Mouse (Mus musculus): ENCODE measurements around the gene 2010300C02Rik. TPM values are rescaled to one million over a fixed set of nuclear protein-coding genes. Genes with fewer than 3 reads are reported as not detected.

2010300C02Rik gene
- polyA plus RNA-seq, 1 experiment from 2014 or later, result 7.2 TPM

DNA sequence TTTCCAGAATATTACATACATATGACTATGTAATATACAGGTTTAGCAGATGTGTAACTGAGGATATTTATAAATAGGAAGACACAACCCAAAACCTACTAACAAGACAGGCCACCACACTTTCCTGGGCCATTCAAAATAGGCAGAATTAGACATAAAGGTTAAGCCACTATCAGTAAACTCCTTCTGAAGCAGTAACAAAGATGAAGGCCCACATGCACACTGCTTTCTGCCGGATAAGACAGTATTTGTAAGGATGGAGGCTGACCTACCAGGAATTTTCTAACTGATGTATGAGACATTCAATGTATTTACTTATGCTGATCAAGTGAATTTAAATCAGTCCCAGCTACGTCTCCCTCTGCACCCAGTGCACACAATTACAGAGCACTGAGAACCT is 55.4 kb downstream of the 2010300C02Rik start:
- Histone ChIP-seq H3K27me3 (replicated peaks; ENCODE audit: control insufficient read depth, insufficient read depth, low read length) (no peaks in the 10 kb centered on the region), H3K9me3 (ENCODE audit: control insufficient read depth) (no peaks in the 10 kb centered on the region), H3K9ac (ENCODE audit: low read depth, low read length) (no peak overlapping the region), H3K4me1 (replicated peaks; ENCODE audit: control insufficient read depth, insufficient read depth, low read length) (no peaks in the 10 kb centered on the region; the same call in 1 of the 2 replicates), H3K4me3 (ENCODE audit: low read depth, low read length) (peak overlapping the region; percentile 42), H3K4me2 (replicated peaks; ENCODE audit: low read depth) (peak overlapping the region; percentile 73), H3K36me3 (ENCODE audit: control insufficient read depth, insufficient read depth) (no peaks in the 10 kb centered on the region), H3K27ac (ENCODE audit: low read depth, low read length) (0 out of 2 replicates have a peak overlapping the region, but pooled peaks have one; percentile 28)
- 47% methylated on average over 2 of the region's 2 CpGs for whole genome bisulfite sequencing
- TF ChIP-seq CTCF (IDR thresholded peaks at IDR 0.05; ENCODE audit: low read depth), result no peak
- ATAC-seq, result no peak

DNA sequence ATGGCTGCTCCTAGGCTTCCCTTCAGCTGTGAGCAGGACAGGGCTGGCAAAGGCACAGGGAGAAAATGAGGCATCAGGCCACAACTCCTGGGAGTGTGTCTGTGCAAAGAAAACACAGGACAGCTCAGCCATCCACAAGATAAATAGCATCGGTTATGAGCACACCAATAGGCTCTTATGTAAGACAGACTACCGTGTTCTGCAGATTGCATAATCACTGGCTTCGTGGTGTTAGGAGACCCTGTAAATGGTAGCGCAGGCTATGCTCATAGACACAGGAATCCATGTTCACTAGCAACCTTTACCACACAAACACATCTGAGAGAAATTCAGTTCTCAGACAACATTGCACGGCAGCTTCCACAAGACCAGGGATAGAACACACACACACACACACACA is 56.3 kb downstream of the 2010300C02Rik start:
- TF ChIP-seq CTCF (IDR thresholded peaks at IDR 0.05; ENCODE audit: low read depth), result no peak
- Histone ChIP-seq H3K36me3 (ENCODE audit: control insufficient read depth, insufficient read depth) (no peaks in the 10 kb centered on the region), H3K4me3 (ENCODE audit: low read depth, low read length) (no peak overlapping the region), H3K4me1 (replicated peaks; ENCODE audit: control insufficient read depth, insufficient read depth, low read length) (no peaks in the 10 kb centered on the region; the same call in 1 of the 2 replicates), H3K9ac (ENCODE audit: low read depth, low read length) (no peak overlapping the region), H3K27ac (ENCODE audit: low read depth, low read length) (no peak overlapping the region), H3K4me2 (replicated peaks; ENCODE audit: low read depth) (peak overlapping the region; percentile 73), H3K9me3 (ENCODE audit: control insufficient read depth) (no peaks in the 10 kb centered on the region), H3K27me3 (replicated peaks; ENCODE audit: control insufficient read depth, insufficient read depth, low read length) (no peaks in the 10 kb centered on the region)
- no peak for ATAC-seq
- 50% methylated on average over 5 of the region's 5 CpGs for WGBS

DNA sequence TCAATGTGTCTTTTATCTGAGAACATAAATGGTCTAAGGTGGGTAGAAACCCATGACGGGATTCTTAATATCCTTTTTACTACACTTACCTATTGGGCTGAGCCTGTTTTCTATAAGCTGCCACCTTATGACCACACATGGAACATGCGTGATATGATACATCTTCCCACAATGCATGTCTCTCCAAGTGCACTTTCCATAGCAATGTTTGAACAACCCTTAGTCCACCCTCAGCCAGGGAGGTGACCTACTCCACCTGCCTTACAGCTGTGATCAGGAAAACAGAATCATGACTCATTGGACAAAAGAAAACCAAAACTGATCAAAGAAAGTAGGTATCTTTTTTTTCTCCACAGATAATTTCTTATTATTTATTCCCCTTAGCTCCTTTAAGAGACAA is 63.9 kb downstream of the 2010300C02Rik start:
- Histone ChIP-seq H3K9me3 (ENCODE audit: control insufficient read depth) (no peaks in the 10 kb centered on the region), H3K36me3 (ENCODE audit: control insufficient read depth, insufficient read depth) (no peaks in the 10 kb centered on the region), H3K4me1 (replicated peaks; ENCODE audit: control insufficient read depth, insufficient read depth, low read length) (no peaks in the 10 kb centered on the region), H3K27ac (ENCODE audit: low read depth, low read length) (no peak overlapping the region), H3K4me2 (replicated peaks; ENCODE audit: low read depth) (no peak overlapping the region), H3K4me3 (ENCODE audit: low read depth, low read length) (no peak overlapping the region), H3K27me3 (replicated peaks; ENCODE audit: control insufficient read depth, insufficient read depth, low read length) (no peaks in the 10 kb centered on the region), H3K9ac (ENCODE audit: low read depth, low read length) (no peak overlapping the region)
- TF ChIP-seq CTCF (IDR thresholded peaks at IDR 0.05; ENCODE audit: low read depth), result no peak
- 97% methylated on average over 2 of the region's 2 CpGs for WGBS
- no peak for ATAC-seq

DNA sequence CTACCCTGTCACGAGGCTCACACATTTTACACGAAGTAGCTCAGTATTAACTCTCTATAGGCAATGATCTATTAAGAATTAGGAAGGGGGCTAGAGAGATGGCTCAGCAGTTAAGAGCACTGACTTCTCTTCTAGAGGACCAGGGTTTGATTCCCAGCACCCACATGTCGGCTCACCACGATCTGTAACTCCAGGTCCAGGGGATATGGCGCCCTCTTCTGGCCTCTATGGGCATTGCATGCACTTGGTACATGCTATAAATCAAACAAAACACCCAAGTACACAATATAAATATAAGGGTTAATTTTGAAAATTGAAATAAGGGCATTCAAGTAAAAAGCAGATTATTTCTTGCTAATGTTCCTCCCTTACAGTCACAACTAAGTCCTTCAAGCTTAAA is 65.9 kb downstream of the 2010300C02Rik start:
- H3K4me3 ChIP-seq (ENCODE audit: low read depth, low read length), result no peak overlapping the region
- no peak overlapping the region for H3K27ac ChIP-seq (ENCODE audit: low read depth, low read length)
- no peak for ATAC-seq
- no peaks in the 10 kb centered on the region for H3K4me1 ChIP-seq (replicated peaks; ENCODE audit: control insufficient read depth, insufficient read depth, low read length)
- no peaks in the 10 kb centered on the region for H3K27me3 ChIP-seq (replicated peaks; ENCODE audit: control insufficient read depth, insufficient read depth, low read length)
- 74% methylated on average over 5 of the region's 5 CpGs for WGBS
- H3K9me3 ChIP-seq (ENCODE audit: control insufficient read depth), result no peaks in the 10 kb centered on the region
- H3K4me2 ChIP-seq (replicated peaks; ENCODE audit: low read depth), result no peak overlapping the region
- no peak overlapping the region for H3K9ac ChIP-seq (ENCODE audit: low read depth, low read length)
- peak; percentile 48 for TF ChIP-seq CTCF (IDR thresholded peaks at IDR 0.05; ENCODE audit: low read depth)
- no peaks in the 10 kb centered on the region for H3K36me3 ChIP-seq (ENCODE audit: control insufficient read depth, insufficient read depth)

DNA sequence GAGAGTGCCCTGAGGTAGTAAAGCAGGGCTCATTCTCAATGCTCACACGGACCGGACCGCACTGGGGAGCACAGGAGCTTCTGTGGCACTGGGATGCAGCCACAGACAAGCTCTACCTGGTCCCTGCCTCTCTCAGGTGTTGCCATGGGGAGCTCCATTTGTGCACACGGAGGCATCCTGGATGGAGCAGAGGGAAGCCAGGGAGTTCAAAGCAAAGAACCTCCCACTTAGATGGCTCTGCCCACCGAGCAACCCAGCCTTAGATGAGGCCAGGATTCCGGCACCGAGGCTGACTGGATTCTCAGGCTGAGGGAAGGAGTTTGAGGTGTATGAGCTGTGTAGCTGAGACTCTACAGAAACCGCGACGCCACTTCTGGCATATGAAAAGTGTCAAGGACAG is 72.8 kb downstream of the 2010300C02Rik start:
- no peaks in the 10 kb centered on the region for H3K4me1 ChIP-seq (replicated peaks; ENCODE audit: control insufficient read depth, insufficient read depth, low read length)
- H3K27me3 ChIP-seq (replicated peaks; ENCODE audit: control insufficient read depth, insufficient read depth, low read length), result no peaks in the 10 kb centered on the region
- WGBS, result 83% methylated on average over 10 of the region's 10 CpGs
- H3K27ac ChIP-seq (ENCODE audit: low read depth, low read length), result no peak overlapping the region
- H3K9ac ChIP-seq (ENCODE audit: low read depth, low read length), result no peak overlapping the region
- no peaks in the 10 kb centered on the region for H3K9me3 ChIP-seq (ENCODE audit: control insufficient read depth)
- TF ChIP-seq CTCF (IDR thresholded peaks at IDR 0.05; ENCODE audit: low read depth), result no peak
- ATAC-seq, result no peak
- no peaks in the 10 kb centered on the region for H3K36me3 ChIP-seq (ENCODE audit: control insufficient read depth, insufficient read depth)
- H3K4me3 ChIP-seq (ENCODE audit: low read depth, low read length), result no peak overlapping the region
- no peak overlapping the region for H3K4me2 ChIP-seq (replicated peaks; ENCODE audit: low read depth)

DNA sequence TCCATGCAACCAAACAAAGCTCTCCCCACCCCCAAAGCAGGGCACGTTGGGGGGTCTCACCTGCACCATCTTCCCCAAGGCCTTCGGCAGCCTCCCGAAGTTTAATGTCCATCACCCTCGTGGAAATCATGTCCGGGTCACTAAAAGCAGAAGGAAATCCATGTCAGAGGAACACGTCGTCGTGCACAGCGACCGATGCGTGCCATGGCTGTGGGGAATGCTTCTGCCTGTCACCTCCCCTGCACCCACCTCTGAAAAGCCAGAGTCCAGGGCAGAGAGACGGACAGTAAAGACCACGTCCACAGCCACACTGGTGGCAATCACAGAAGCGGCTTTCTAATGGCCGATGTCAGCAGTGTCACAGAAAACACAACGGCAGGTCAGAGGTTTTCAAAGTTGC is 75.4 kb downstream of the 2010300C02Rik start:
- H3K36me3 ChIP-seq (ENCODE audit: control insufficient read depth, insufficient read depth), result no peaks in the 10 kb centered on the region
- no peaks in the 10 kb centered on the region for H3K4me1 ChIP-seq (replicated peaks; ENCODE audit: control insufficient read depth, insufficient read depth, low read length)
- no peaks in the 10 kb centered on the region for H3K9me3 ChIP-seq (ENCODE audit: control insufficient read depth)
- no peak for TF ChIP-seq CTCF (IDR thresholded peaks at IDR 0.05; ENCODE audit: low read depth)
- no peak overlapping the region for H3K9ac ChIP-seq (ENCODE audit: low read depth, low read length)
- H3K27me3 ChIP-seq (replicated peaks; ENCODE audit: control insufficient read depth, insufficient read depth, low read length), result no peaks in the 10 kb centered on the region
- WGBS, result 90% methylated on average over 16 of the region's 16 CpGs
- no peak for ATAC-seq
- no peak overlapping the region for H3K27ac ChIP-seq (ENCODE audit: low read depth, low read length)
- no peak overlapping the region for H3K4me3 ChIP-seq (ENCODE audit: low read depth, low read length)
- H3K4me2 ChIP-seq (replicated peaks; ENCODE audit: low read depth), result no peak overlapping the region

DNA sequence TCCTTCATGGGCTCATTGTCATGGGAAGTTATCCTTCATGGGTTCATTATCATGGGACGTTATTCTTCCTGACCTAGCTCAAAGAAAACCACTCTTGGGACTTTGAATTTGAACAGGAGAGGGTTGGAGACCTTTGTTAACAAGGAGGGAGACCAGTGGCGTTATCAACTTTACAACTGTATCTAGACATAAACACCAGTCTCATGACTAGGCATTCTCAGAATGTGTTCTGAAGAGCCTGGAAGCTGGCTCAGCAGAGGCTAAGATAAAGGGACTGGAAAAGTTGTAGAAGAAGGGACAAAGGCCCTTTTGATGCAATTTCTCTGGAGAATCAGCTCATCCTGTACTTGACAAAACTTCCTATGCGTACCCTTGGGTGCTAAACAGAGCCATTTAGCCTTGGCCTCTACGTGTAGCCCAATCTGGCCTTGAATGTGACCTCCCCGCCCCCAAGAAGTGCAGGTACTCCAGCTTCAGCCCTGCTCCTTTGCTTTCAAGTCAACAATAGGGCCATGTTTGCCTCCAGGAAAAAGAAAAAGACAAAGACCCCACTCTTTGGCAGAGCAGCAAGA is 76.0 kb downstream of the 2010300C02Rik start:
- peak; percentile 50 for ATAC-seq
- Histone ChIP-seq H3K9me3 (ENCODE audit: control insufficient read depth) (no peaks in the 10 kb centered on the region), H3K4me3 (ENCODE audit: low read depth, low read length) (no peak overlapping the region), H3K27ac (ENCODE audit: low read depth, low read length) (no peak overlapping the region), H3K4me2 (replicated peaks; ENCODE audit: low read depth) (no peak overlapping the region), H3K27me3 (replicated peaks; ENCODE audit: control insufficient read depth, insufficient read depth, low read length) (no peaks in the 10 kb centered on the region), H3K36me3 (ENCODE audit: control insufficient read depth, insufficient read depth) (no peaks in the 10 kb centered on the region), H3K4me1 (replicated peaks; ENCODE audit: control insufficient read depth, insufficient read depth, low read length) (no peaks in the 10 kb centered on the region), H3K9ac (ENCODE audit: low read depth, low read length) (no peak overlapping the region)
- TF ChIP-seq CTCF (IDR thresholded peaks at IDR 0.05; ENCODE audit: low read depth), result no peak
- WGBS, result 63% methylated on average over 5 of the region's 5 CpGs

Data from intestine, postnatal 0 days (tissue).